Mouse (Mus musculus): ENCODE results near the gene Xrcc4.

DNA sequence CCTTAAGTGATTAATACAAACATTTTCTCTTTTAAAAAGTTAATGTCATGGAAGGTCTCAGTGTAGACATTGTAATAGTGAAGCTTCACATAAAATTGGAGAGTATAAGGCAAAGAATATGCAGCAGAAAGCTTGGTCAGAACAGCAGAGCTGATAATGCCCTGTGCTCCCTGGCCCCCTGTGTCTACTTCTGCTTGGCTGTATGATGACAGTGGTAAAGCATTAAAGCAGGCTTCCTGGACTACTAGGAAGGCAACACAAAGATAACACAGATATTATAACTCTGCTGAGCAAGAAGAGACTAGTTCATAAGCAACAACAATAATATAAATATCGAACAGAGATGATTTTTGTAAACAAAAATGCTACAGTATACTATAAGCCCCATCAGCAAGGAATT is 199.2 kb downstream of the Xrcc4 start:
- no peak for TF ChIP-seq POLR2A (IDR thresholded peaks at IDR 0.05; ENCODE audit: insufficient read depth, low read length)
- no peak for TF ChIP-seq CTCF (IDR thresholded peaks at IDR 0.05; ENCODE audit: low read depth, low read length)
- TF ChIP-seq EP300 (IDR thresholded peaks at IDR 0.05; ENCODE audit: insufficient read depth, low read depth, low read length), result no peak
